Mouse (Mus musculus): ENCODE results near the gene Iqcf1. TPM values are rescaled to one million over a fixed set of nuclear protein-coding genes. Genes with fewer than 3 reads are reported as not detected.
A peak's percentile ranks its signal among the peaks of the same experiment; 100 is the strongest.
"Not testable (repeated sequence)": the region's sequence is repeated elsewhere in the genome, so short reads cannot be mapped to it uniquely, and the experiment has no call there.

Iqcf1 gene
- total and polyA plus RNA-seq, 2 experiments from 2014 or later, result not detected

- Histone ChIP-seq H3K36me3 (ENCODE audit: insufficient read depth) (peaks cover 56% of the 10 kb centered on the region), H3K27me3 (ENCODE audit: insufficient read depth, low read length) (no peaks in the 10 kb centered on the region), H3K9ac (no peak overlapping the region), H3K27ac (ENCODE audit: low read depth, low read length) (no peak overlapping the region), H3K4me1 (ENCODE audit: insufficient read depth) (peaks cover 2% of the 10 kb centered on the region; the same call in 1 of the 2 replicates), H3K9me3 (ENCODE audit: low read length) (no peaks in the 10 kb centered on the region), H3K4me2 (ENCODE audit: low read depth) (no peak overlapping the region), H3K4me3 (ENCODE audit: low read depth, low read length) (no peak overlapping the region)
- no peak for DNase-seq
- no peak for TF ChIP-seq CTCF (IDR thresholded peaks at IDR 0.05; ENCODE audit: low read depth)
- 96% methylated on average over 10 of the region's 10 CpGs for WGBS
- ATAC-seq, result no peak
These were observed 16.6 kb upstream of the Iqcf1 start for GRCm38 (mm10) chr9:106483136-106483535.

- no peak for ATAC-seq
- TF ChIP-seq CTCF (IDR thresholded peaks at IDR 0.05; ENCODE audit: low read depth), result no peak
- no peak overlapping the region for H3K27ac ChIP-seq (ENCODE audit: low read depth, low read length)
These were observed 16.2 kb upstream of the Iqcf1 start for GRCm38 (mm10) chr9:106483606-106484005.

GRCm38 (mm10) chr9:106485076-106485475 is 14.7 kb upstream of the Iqcf1 start:
- peaks cover 56% of the 10 kb centered on the region for H3K36me3 ChIP-seq (ENCODE audit: insufficient read depth)
- ATAC-seq, result no peak
- no peaks in the 10 kb centered on the region for H3K9me3 ChIP-seq (ENCODE audit: low read length)
- no peak overlapping the region for H3K9ac ChIP-seq
- no peak overlapping the region for H3K4me2 ChIP-seq (ENCODE audit: low read depth)
- no peak overlapping the region for H3K4me3 ChIP-seq (ENCODE audit: low read depth, low read length)
- no peaks in the 10 kb centered on the region for H3K27me3 ChIP-seq (ENCODE audit: insufficient read depth, low read length)
- no peak overlapping the region for H3K27ac ChIP-seq (ENCODE audit: low read depth, low read length)
- no peak for DNase-seq
- H3K4me1 ChIP-seq (ENCODE audit: insufficient read depth), result no peaks in the 10 kb centered on the region
- 86% methylated on average over 10 of the region's 10 CpGs for WGBS
- no peak for TF ChIP-seq CTCF (IDR thresholded peaks at IDR 0.05; ENCODE audit: low read depth)

More at GRCm38 (mm10) chr9:106483606-106484005, 16.2 kb upstream of the Iqcf1 start:
- DNase-seq, result no peak
- no peak overlapping the region for H3K4me2 ChIP-seq (ENCODE audit: low read depth)
- no peaks in the 10 kb centered on the region for H3K4me1 ChIP-seq (ENCODE audit: insufficient read depth)
- no peaks in the 10 kb centered on the region for H3K9me3 ChIP-seq (ENCODE audit: low read length)
- WGBS, result 94% methylated on average over 17 of the region's 17 CpGs
- H3K9ac ChIP-seq, result no peak overlapping the region
- no peaks in the 10 kb centered on the region for H3K27me3 ChIP-seq (ENCODE audit: insufficient read depth, low read length)
- H3K4me3 ChIP-seq (ENCODE audit: low read depth, low read length), result no peak overlapping the region
- peaks cover 56% of the 10 kb centered on the region for H3K36me3 ChIP-seq (ENCODE audit: insufficient read depth)

DNA sequence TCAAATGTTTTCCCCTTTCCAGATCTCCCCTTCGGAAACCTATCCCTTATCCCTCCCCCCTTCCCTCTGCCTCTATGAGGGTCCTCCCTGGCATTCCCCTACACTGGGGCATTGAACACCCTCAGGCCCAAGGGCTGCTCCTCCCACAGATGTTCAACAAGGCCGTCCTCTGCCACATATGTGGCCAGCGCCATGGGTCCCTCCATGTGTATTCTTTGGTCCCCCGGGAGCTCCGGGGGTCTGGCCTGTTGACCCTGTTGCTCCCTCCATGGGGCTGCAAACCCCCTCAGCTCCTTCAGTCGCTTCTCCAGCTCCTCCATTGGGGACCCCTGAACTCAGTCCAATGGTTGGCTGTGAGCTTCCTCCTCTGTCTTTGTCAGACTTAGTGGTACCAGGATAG is 12.2 kb upstream of the Iqcf1 start:
- not testable (repeated sequence) for H3K4me3 ChIP-seq (ENCODE audit: low read depth, low read length); H3K4me2 ChIP-seq (ENCODE audit: low read depth); H3K9ac ChIP-seq; DNase-seq; H3K9me3 ChIP-seq (ENCODE audit: low read length); ATAC-seq; H3K27me3 ChIP-seq (ENCODE audit: insufficient read depth, low read length); H3K4me1 ChIP-seq (ENCODE audit: insufficient read depth); H3K27ac ChIP-seq (ENCODE audit: low read depth, low read length)
- H3K36me3 ChIP-seq (ENCODE audit: insufficient read depth), result peaks cover 39% of the 10 kb centered on the region
- 90% methylated on average over 6 of the region's 6 CpGs for WGBS

GRCm38 (mm10) chr9:106501846-106502245 is 2.1 kb downstream of the Iqcf1 start:
- no peaks in the 10 kb centered on the region for H3K27me3 ChIP-seq (ENCODE audit: insufficient read depth, low read length)
- no peaks in the 10 kb centered on the region for H3K9me3 ChIP-seq (ENCODE audit: low read length)
- H3K36me3 ChIP-seq (ENCODE audit: insufficient read depth), result no peaks in the 10 kb centered on the region
- 90% methylated on average over 22 of the region's 22 CpGs for WGBS
- H3K4me1 ChIP-seq (ENCODE audit: insufficient read depth), result no peaks in the 10 kb centered on the region
- H3K4me2 ChIP-seq (ENCODE audit: low read depth), result no peak overlapping the region
- no peak overlapping the region for H3K9ac ChIP-seq
- TF ChIP-seq CTCF (IDR thresholded peaks at IDR 0.05; ENCODE audit: low read depth), result no peak
- DNase-seq (no peak), ATAC-seq (no peak)
- H3K4me3 ChIP-seq (ENCODE audit: low read depth, low read length), result no peak overlapping the region
- H3K27ac ChIP-seq (ENCODE audit: low read depth, low read length), result no peak overlapping the region

GRCm38 (mm10) chr9:106504246-106504645 is 4.5 kb downstream of the Iqcf1 start:
- H3K36me3 ChIP-seq (ENCODE audit: insufficient read depth), result no peaks in the 10 kb centered on the region
- 75% methylated on average over 6 of the region's 6 CpGs for WGBS
- ATAC-seq, result no peak
- H3K9ac ChIP-seq, result no peak overlapping the region
- no peak overlapping the region for H3K27ac ChIP-seq (ENCODE audit: low read depth, low read length)
- H3K9me3 ChIP-seq (ENCODE audit: low read length), result no peaks in the 10 kb centered on the region
- no peaks in the 10 kb centered on the region for H3K27me3 ChIP-seq (ENCODE audit: insufficient read depth, low read length)
- DNase-seq, result no peak
- H3K4me3 ChIP-seq (ENCODE audit: low read depth, low read length), result no peak overlapping the region
- no peaks in the 10 kb centered on the region for H3K4me1 ChIP-seq (ENCODE audit: insufficient read depth)
- no peak overlapping the region for H3K4me2 ChIP-seq (ENCODE audit: low read depth)
- no peak for TF ChIP-seq CTCF (IDR thresholded peaks at IDR 0.05; ENCODE audit: low read depth)

DNA sequence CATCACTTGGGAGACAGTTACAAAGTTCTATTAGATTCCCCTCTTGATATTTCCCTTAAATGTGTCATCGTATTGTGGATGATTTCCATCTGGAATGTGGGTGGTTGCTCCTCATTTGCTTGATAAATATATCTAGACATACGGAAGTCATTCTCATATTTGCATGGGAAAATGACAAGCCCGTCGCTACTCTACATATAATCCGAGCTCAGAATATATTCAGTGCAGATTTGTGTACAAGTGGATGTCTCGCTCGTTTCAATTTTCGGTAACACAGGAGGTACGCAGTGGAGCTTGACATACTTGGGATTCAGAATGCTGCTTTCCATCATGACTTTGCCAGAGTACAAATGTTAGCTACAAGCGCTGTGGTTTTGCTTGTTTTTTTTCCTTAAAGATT is 9.6 kb downstream of the Iqcf1 start:
- DNase-seq, result peak; percentile 16
- H3K36me3 ChIP-seq (ENCODE audit: insufficient read depth), result no peaks in the 10 kb centered on the region
- WGBS, result 74% methylated on average over 10 of the region's 10 CpGs
- peaks cover 6% of the 10 kb centered on the region for H3K4me1 ChIP-seq (ENCODE audit: insufficient read depth)
- no peak overlapping the region for H3K27ac ChIP-seq (ENCODE audit: low read depth, low read length)
- H3K9ac ChIP-seq, result no peak overlapping the region
- no peak for ATAC-seq
- H3K27me3 ChIP-seq (ENCODE audit: insufficient read depth, low read length), result no peaks in the 10 kb centered on the region
- no peak overlapping the region for H3K4me2 ChIP-seq (ENCODE audit: low read depth)
- no peaks in the 10 kb centered on the region for H3K9me3 ChIP-seq (ENCODE audit: low read length)
- TF ChIP-seq CTCF (IDR thresholded peaks at IDR 0.05; ENCODE audit: low read depth), result no peak
- no peak overlapping the region for H3K4me3 ChIP-seq (ENCODE audit: low read depth, low read length)
